Mouse (Mus musculus): ENCODE measurements around the gene Gm11077.

GRCm38 (mm10) chr6:140722058-140722457, 7.0 kb upstream of the Gm11077 start:
- TF ChIP-seq GATA1 (IDR thresholded peaks at IDR 0.05; ENCODE audit: borderline replicate concordance, low read length) (no peak), FLI1 (IDR thresholded peaks at IDR 0.05; ENCODE audit: low read length) (no peak)

All from megakaryocyte, embryonic 14.5 days (primary cell).